ENCODE assay signal across 8 mouse cellular contexts in the genomic region with DNA sequence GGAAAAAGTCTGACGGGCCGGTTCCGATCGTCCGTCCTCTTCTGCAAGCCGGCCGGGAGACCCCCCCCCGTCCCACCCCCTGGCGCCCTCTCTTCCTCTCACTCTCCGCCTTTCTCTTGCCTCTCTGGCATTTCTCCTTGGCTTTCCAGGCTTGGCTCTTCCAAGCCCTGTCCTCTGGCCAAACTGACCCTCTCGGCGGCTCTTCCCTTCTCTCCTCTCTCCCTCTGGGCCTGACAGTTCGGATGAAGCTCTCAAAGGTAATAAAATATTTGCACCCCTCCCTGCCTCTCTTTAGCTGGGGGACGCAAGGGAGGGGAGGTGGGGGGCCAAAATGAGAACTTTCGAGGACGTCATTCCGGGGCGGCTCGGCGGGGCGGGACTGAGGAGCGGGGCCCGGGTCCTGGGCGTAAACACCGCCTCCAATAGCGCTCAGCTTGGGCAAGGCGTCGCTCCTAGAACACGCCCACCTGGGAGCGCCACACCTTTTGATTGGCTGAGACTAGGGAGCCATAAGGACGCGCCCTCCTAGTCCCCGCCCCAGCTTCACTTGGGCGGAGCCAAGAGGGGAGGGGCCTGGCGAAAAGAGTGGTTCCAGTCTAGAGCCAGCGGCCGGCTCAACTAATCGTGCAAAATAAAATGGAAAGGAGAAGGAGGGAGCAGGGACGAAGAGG. TPM values are rescaled to one million over a fixed set of nuclear protein-coding genes. Genes with fewer than 3 reads are reported as not detected.
DNase-seq lines count a peak whose midpoint lies in the region; ATAC-seq and TF ChIP-seq lines count a peak whose summit lies in the region.

TSS of gene Nkx6-1 (minus strand) at position 52 of the 671 bp plus-strand sequence.

- no peak for TF ChIP-seq CTCF in ES-Bruce4 (IDR thresholded peaks at IDR 0.05; ENCODE audit: low read depth, low read length)

- TF ChIP-seq POLR2A in ES-Bruce4 (IDR thresholded peaks at IDR 0.05; ENCODE audit: insufficient read depth, low read length): no peak

- no peaks in the 10 kb centered on the region for H3K9me3 ChIP-seq in ES-Bruce4 (replicated peaks; ENCODE audit: control insufficient read depth, insufficient read depth, low read length, poor library complexity, severe bottlenecking)
- no peaks in the 10 kb centered on the region for H3K9me3 ChIP-seq in forebrain, embryonic 15.5 days
- H3K9me3 ChIP-seq in hindbrain, embryonic 13.5 days: no peaks in the 10 kb centered on the region
- H3K9me3 ChIP-seq in midbrain, embryonic 15.5 days: no peaks in the 10 kb centered on the region

- peaks cover 54% of the 10 kb centered on the region for H3K27me3 ChIP-seq in ES-Bruce4 (ENCODE audit: control insufficient read depth, insufficient read depth, low read length, poor library complexity, severe bottlenecking)
- peaks cover 84% of the 10 kb centered on the region for H3K27me3 ChIP-seq in forebrain, embryonic 15.5 days
- peaks cover 97% of the 10 kb centered on the region for H3K27me3 ChIP-seq in hindbrain, embryonic 13.5 days
- peaks cover 80% of the 10 kb centered on the region for H3K27me3 ChIP-seq in midbrain, embryonic 15.5 days (replicated peaks)

- DNase-seq in adrenal gland, postnatal 14 days: peak; percentile 88
- DNase-seq in liver (peak; percentile 82), adipocyte (ENCODE audit: low spot score) (no peak)
- DNase-seq in layer of hippocampus, adult 8-10 months (ENCODE audit: low spot score in 2 of 2): no peak

- ATAC-seq in forebrain, embryonic 15.5 days (replicated peaks): peak; percentile 91
- ATAC-seq in hindbrain, embryonic 13.5 days (ENCODE audit: low FRiP score): peak; percentile 93
- ATAC-seq in midbrain, embryonic 15.5 days (replicated peaks): peak; percentile 85

- peak within 1 kb of the TSS; percentile 63 for H3K4me3 ChIP-seq in ES-Bruce4 (ENCODE audit: low read depth, low read length)
- peak within 1 kb of the TSS; percentile 25 for H3K4me3 ChIP-seq in forebrain, embryonic 15.5 days
- peak within 1 kb of the TSS; percentile 45 for H3K4me3 ChIP-seq in hindbrain, embryonic 13.5 days
- H3K4me3 ChIP-seq in midbrain, embryonic 15.5 days: peak within 1 kb of the TSS; percentile 35

- no peak for TF ChIP-seq EP300 in ES-Bruce4 (IDR thresholded peaks at IDR 0.05; ENCODE audit: insufficient read depth, low read depth, low read length)

- H3K4me1 ChIP-seq in ES-Bruce4 (ENCODE audit: control insufficient read depth, insufficient read depth, low read length): no peaks in the 10 kb centered on the region
- peaks cover 28% of the 10 kb centered on the region for H3K4me1 ChIP-seq in forebrain, embryonic 15.5 days
- peaks cover 15% of the 10 kb centered on the region for H3K4me1 ChIP-seq in hindbrain, embryonic 13.5 days (replicated peaks)
- peaks cover 27% of the 10 kb centered on the region for H3K4me1 ChIP-seq in midbrain, embryonic 15.5 days

- peak within 1 kb of the TSS; percentile 39 for H3K4me2 ChIP-seq in forebrain, embryonic 15.5 days (replicated peaks)
- peak within 1 kb of the TSS; percentile 50 for H3K4me2 ChIP-seq in hindbrain, embryonic 13.5 days
- H3K4me2 ChIP-seq in midbrain, embryonic 15.5 days: peak within 1 kb of the TSS; percentile 52

- no peak within 1 kb of the TSS for H3K27ac ChIP-seq in ES-Bruce4 (ENCODE audit: insufficient read depth, low read length)
- no peak within 1 kb of the TSS for H3K27ac ChIP-seq in forebrain, embryonic 15.5 days (replicated peaks)
- H3K27ac ChIP-seq in hindbrain, embryonic 13.5 days: peak within 1 kb of the TSS; percentile 86
- H3K27ac ChIP-seq in midbrain, embryonic 15.5 days: no peak within 1 kb of the TSS

- H3K9ac ChIP-seq in ES-Bruce4 (ENCODE audit: low read depth, poor library complexity, severe bottlenecking): peak within 1 kb of the TSS; percentile 20
- no peak within 1 kb of the TSS for H3K9ac ChIP-seq in forebrain, embryonic 15.5 days (replicated peaks)
- peak within 1 kb of the TSS; percentile 73 for H3K9ac ChIP-seq in hindbrain, embryonic 13.5 days
- H3K9ac ChIP-seq in midbrain, embryonic 15.5 days: no peak within 1 kb of the TSS; the same call in 1 of the 2 replicates

- WGBS in forebrain, embryonic 15.5 days: 1% methylated on average over 39 of the region's 39 CpGs
- WGBS in hindbrain, embryonic 13.5 days: 0% methylated on average over 39 of the region's 39 CpGs
- WGBS in midbrain, embryonic 15.5 days: under 1% methylated on average over 39 of the region's 39 CpGs

- no peaks in the 10 kb centered on the region for H3K36me3 ChIP-seq in ES-Bruce4 (ENCODE audit: control insufficient read depth, insufficient read depth, low read length, poor library complexity, severe bottlenecking)
- no peaks in the 10 kb centered on the region for H3K36me3 ChIP-seq in forebrain, embryonic 15.5 days
- H3K36me3 ChIP-seq in hindbrain, embryonic 13.5 days: no peaks in the 10 kb centered on the region
- no peaks in the 10 kb centered on the region for H3K36me3 ChIP-seq in midbrain, embryonic 15.5 days (replicated peaks)

RNA-seq across cellular contexts. Expression of gene Nkx6-1, which starts in this region (rescaled TPM):
- polyA plus RNA-seq in ES-Bruce4 (2011; ENCODE audit: insufficient read depth, insufficient read length, low read depth, missing spikeins): not detected in 2 replicates
- 0.15 TPM in 1 of 2 replicates, not detected in the other for total RNA-seq in adrenal gland, postnatal 14 days (2021)
- 0.18 and 0.32 TPM in 2 replicates for polyA plus RNA-seq in forebrain, embryonic 15.5 days (2015; fragmentation: Nextera tagmentation; extraction: Ambion mirVana)
- 8.1 and 12.2 TPM in 2 replicates for polyA plus RNA-seq in hindbrain, embryonic 13.5 days (2015; fragmentation: Nextera tagmentation; extraction: Ambion mirVana)
- polyA plus RNA-seq in midbrain, embryonic 15.5 days (2015; fragmentation: Nextera tagmentation; extraction: Ambion mirVana): 2.1 and 2.5 TPM in 2 replicates
- total RNA-seq in layer of hippocampus, adult 8-10 months (2022): under 1 TPM; 0.25 to 0.34 (median 0.31) TPM

Comparison
In these comparisons a context has a peak if more than half of its experiments do, and no peak if none do; other contexts are left out.
1. Peak in DNase-seq in adrenal gland, postnatal 14 days; RNA of the gene not detected or under 1 TPM.
2. Peak in ATAC-seq, H3K4me3 ChIP-seq and H3K4me2 ChIP-seq in forebrain, embryonic 15.5 days; RNA of the gene not detected or under 1 TPM.
3. H3K9ac ChIP-seq: peak in ES-Bruce4 (single experiment) and hindbrain, embryonic 13.5 days (single experiment); none in forebrain, embryonic 15.5 days (single experiment) and midbrain, embryonic 15.5 days (single experiment).
4. Peak in every context shown above with its lines, with median percentiles within 50 percentile points of each other: H3K4me3 ChIP-seq, ATAC-seq and H3K4me2 ChIP-seq.